Mouse (Mus musculus) C2C12 (cell line): Measurements from ENCODE around the gene Hist1h3i. TPM values are rescaled to one million over a fixed set of nuclear protein-coding genes. Genes with fewer than 3 reads are reported as not detected.
"Not testable (repeated sequence)": the region's sequence is repeated elsewhere in the genome, so short reads cannot be mapped to it uniquely, and the experiment has no call there.

Experiments used
- H3K27me3 ChIP-seq: one replicate; pipeline ENCODE4 v1.6.1; 2011; ENCODE audit not compliant: control insufficient read depth, insufficient read depth, insufficient read length
- H3K36me3 ChIP-seq: one replicate; pipeline ENCODE4 v1.6.1; 2011; ENCODE audit not compliant: control insufficient read depth, insufficient read depth
- H3K4me3 ChIP-seq: one replicate; pipeline ENCODE4 v1.5.1; 2011; ENCODE audit warnings: mild to moderate bottlenecking, control low read depth; ENCODE audit not compliant: poor library complexity, insufficient read depth, severe bottlenecking
- H3K79me2 ChIP-seq: one replicate; pipeline ENCODE4 v1.6.1; 2011; ENCODE audit not compliant: control insufficient read depth, insufficient read depth
- H3K79me3 ChIP-seq: one replicate; pipeline ENCODE4 v1.6.1; 2011; ENCODE audit warnings: low read depth, control low read depth
- H3ac ChIP-seq: one replicate; pipeline ENCODE3; 2011; ENCODE audit warnings: low read depth; ENCODE audit not compliant: control insufficient read depth, insufficient read length
- CEBPB ChIP-seq: IDR thresholded peaks from one replicate; pipeline ENCODE4 v1.6.1; 2011; ENCODE audit warnings: low read depth, mild to moderate bottlenecking, control low read depth, moderate library complexity
- CTCF ChIP-seq: IDR thresholded peaks from one replicate; pipeline ENCODE4 v1.5.1; 2011; ENCODE audit not compliant: control insufficient read depth, insufficient read depth, insufficient read length
- FOSL1 ChIP-seq: IDR thresholded peaks from one replicate; pipeline ENCODE4 v1.8.0; 2011; ENCODE audit warnings: mild to moderate bottlenecking, low read length; ENCODE audit not compliant: poor library complexity, insufficient read depth, severe bottlenecking
- MAX ChIP-seq: IDR thresholded peaks from one replicate; pipeline ENCODE4 v1.6.1; 2011; ENCODE audit warnings: mild to moderate bottlenecking, control low read depth
- MYOD1 ChIP-seq: IDR thresholded peaks from one replicate; pipeline ENCODE4 v1.6.1; 2011; ENCODE audit warnings: low read depth; ENCODE audit not compliant: control insufficient read depth, insufficient read length
- MYOG ChIP-seq: IDR thresholded peaks from one replicate; pipeline ENCODE4 v1.6.1; 2011; ENCODE audit not compliant: control insufficient read depth, insufficient read length; ENCODE audit errors: extremely low read depth
- USF1 ChIP-seq: IDR thresholded peaks from one replicate; pipeline ENCODE4 v1.6.1; 2011; ENCODE audit warnings: low read depth, mild to moderate bottlenecking, control low read depth, moderate library complexity
- microRNA-seq: library from miRNA; unstranded; fragments of <30 nt; microRNA quantifications from one replicate; pipeline ENCODE4, GENCODE M21; 2019; ENCODE audit warnings: borderline microRNAs expressed
- polyA plus RNA-seq: library from polyadenylated mRNA; unstranded; fragments of >200 nt; fragmentation: generic; extraction: Trizol; gene quantifications from one replicate; pipeline ENCODE4 v1.2.1, GENCODE M21; 2012; ENCODE audit warnings: missing spikeins

Hist1h3i gene
- polyA plus RNA-seq, 1 experiment = 9.4 TPM

DNA sequence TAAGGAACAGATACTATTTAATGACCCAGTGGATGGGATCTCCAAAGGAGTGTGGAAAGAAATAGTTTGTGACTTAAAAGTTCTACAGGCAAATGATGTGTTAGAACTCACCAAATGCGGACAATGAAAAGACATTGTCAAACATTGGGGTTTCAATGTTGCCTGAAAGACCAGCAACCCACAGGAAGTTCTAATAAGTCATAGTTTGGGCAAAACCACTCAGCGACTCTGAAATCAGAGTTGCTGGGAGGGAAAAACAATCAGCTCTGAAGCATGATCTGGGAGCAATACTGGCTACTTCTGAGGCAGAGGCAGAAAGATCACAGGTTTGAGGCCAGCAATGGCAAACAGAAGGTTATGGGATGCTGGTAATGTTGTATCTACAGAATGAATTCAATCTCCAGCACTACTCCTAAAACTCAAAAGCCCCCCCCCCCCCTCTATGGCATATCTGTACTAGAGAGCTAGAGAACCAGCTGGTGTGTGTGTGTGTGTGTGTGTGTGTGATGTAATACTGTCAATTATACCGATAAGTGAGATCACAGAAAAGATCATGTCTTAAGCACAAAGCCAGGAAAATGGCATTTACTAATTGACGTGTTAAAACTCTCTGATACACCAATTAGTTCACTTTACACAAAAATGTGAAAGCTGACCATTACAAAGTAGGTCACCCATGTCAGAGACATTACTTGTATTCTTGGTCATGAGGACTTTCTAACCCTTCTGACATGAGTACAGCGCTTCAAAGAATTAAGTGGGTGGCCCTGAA is 33.6 kb downstream of the Hist1h3i start:
- H3K79me3 ChIP-seq = peaks cover 9% of the 10 kb centered on the region
- peaks cover 28% of the 10 kb centered on the region for H3K79me2 ChIP-seq
- H3ac ChIP-seq = peak overlapping the region; percentile 82
- TF ChIP-seq FOSL1 = no peak
- no peak for TF ChIP-seq MYOG
- TF ChIP-seq USF1 = no peak
- no peak for TF ChIP-seq MYOD1
- TF ChIP-seq CEBPB = no peak
- no peak for TF ChIP-seq MAX
- TF ChIP-seq CTCF = no peak
- no peaks in the 10 kb centered on the region for H3K27me3 ChIP-seq
- peak overlapping the region; percentile 31 for H3K4me3 ChIP-seq
- peaks cover 3% of the 10 kb centered on the region for H3K36me3 ChIP-seq

DNA sequence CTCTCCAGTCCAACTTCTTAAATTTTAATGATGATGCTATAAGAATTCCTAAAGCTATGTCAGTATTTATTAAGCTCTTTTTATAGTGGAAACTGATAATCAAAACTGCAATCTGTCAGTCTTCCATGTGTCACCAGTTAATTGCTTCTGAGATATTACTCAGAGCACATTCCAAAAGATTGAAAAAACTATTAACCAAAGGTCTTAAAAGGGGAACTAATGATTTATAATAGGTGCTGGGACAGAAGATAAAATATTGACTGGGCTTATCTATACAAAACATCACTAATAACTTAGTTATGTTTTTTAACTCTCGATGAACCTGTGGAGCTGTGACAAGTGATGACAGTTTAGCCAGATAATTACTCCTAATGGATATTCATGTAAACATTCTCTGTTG is 38.2 kb downstream of the Hist1h3i start:
- peaks cover 9% of the 10 kb centered on the region for H3K79me3 ChIP-seq
- H3ac ChIP-seq = no peak overlapping the region
- peaks cover 3% of the 10 kb centered on the region for H3K36me3 ChIP-seq
- peaks cover 28% of the 10 kb centered on the region for H3K79me2 ChIP-seq
- no peak for TF ChIP-seq CTCF
- TF ChIP-seq MYOD1 = no peak
- TF ChIP-seq USF1 = no peak
- TF ChIP-seq CEBPB = no peak
- no peak for TF ChIP-seq FOSL1
- TF ChIP-seq MYOG = no peak
- TF ChIP-seq MAX = no peak
- no peaks in the 10 kb centered on the region for H3K27me3 ChIP-seq
- H3K4me3 ChIP-seq = no peak overlapping the region

DNA sequence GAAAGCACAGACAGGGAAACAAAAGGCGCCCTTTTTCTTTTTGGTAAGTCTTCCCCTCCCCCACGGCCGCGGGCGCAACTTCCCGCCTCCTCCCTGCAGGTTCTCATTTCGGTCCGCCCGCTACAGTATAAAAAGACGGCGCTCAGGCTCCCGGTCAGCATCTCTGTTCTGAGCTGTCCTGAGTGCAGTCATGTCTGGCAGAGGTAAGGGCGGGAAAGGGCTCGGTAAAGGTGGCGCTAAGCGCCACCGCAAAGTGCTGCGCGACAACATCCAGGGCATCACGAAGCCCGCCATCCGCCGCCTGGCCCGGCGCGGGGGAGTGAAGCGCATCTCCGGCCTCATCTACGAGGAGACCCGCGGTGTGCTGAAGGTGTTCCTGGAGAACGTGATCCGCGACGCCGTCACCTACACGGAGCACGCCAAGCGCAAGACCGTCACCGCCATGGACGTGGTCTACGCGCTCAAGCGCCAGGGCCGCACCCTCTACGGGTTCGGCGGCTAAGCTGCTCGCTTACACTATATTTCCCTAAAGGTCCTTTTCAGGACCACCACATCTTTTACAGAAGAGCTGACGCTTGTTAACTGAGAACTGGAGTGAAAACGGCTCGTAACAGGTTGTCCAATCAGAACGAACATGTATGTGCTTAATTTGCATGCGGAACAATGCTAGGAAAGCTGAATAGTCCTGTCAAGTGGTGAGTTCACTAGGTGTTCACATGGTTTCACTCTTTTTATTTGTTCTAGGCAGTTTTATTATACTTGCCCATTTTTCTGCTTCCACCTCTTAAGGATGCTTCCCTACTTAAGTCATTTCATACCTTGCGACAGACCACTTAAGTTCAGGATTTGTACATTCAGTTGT is 48.0 kb downstream of the Hist1h3i start, which contains the start of gene Hist1h4j:
Gene Hist1h4j (plus strand): TSS at position 159 of the 862 bp plus-strand sequence.
- H3K36me3 ChIP-seq, H3K27me3 ChIP-seq, H3K79me2 ChIP-seq, H3K79me3 ChIP-seq: not testable (repeated sequence)
- Histone ChIP-seq H3ac (peak within 1 kb of the TSS; percentile 28), H3K4me3 (peak within 1 kb of the TSS; percentile 29)

DNA sequence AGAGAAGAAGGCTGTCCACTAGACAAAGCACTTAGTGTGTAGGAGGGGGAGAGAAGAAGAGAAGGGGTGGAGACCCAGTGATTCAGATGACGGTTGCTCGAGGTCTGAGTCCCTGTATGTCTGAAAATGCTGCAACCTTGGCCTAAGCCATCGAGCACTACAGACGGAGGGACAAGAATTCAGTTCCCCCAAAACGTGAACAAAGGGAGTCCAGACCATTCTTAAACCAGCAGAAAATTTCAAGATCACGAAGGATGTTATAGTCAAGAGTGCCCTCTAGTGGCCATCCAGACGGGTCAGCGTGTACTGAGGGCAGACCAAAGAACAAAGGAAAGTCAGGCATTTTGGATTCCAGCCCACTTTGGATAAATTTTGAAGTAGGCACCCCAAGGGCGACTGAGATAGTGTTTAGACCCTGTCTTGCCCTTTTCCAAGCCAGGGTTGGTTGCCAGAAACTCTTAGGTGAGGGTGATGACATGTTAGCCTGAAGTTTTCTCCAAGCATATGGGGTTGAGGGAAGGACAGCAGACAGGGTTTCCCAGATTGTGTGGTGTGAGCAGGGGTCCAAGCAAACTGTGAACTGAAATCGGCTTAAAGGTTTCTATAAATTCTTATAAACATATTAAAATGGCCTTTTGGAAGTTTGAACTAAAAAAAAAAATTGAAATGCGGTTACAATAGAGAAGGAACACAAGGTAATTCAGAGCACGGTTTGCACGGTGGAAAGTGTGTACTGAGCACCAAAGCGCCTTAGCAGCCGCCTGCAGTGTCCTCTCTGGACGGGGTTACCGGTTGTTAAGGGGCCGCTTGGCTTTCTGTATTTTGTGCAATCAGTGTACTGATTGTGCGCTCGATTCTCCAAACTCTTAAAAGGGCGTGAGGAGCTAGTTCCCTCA is 48.9 kb downstream of the Hist1h3i start:
- Histone ChIP-seq H3ac (peak overlapping the region; percentile 28), H3K79me2 (no peaks in the 10 kb centered on the region), H3K27me3 (no peaks in the 10 kb centered on the region), H3K36me3 (no peaks in the 10 kb centered on the region), H3K4me3 (peak overlapping the region; percentile 11), H3K79me3 (no peaks in the 10 kb centered on the region)
- TF ChIP-seq USF1 (no peak), CEBPB (no peak), MYOG (no peak), MYOD1 (no peak), FOSL1 (no peak), MAX (peak; percentile 65), CTCF (peak; percentile 51)

DNA sequence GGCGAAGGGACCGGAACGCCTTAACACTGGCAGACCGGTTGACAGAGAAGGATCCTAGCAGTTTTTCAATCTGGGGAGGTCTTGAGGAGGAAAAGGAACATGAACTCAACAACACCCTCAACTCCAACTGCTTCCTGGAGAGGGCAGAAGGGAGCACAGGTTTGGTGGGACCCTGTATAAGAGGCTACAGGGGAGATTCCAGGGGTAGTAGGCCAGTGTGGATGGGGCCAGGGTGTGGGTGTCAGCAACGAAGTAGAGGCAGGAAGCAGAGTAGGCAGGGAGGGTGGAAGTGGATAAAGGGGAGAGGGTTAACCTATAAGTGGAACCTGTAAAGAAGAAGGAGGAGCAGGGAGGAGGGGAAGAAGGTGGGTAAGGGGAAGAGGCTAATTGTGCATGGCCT is 49.7 kb downstream of the Hist1h3i start:
- no peaks in the 10 kb centered on the region for H3K79me2 ChIP-seq
- no peaks in the 10 kb centered on the region for H3K79me3 ChIP-seq
- TF ChIP-seq MAX = no peak
- no peak for TF ChIP-seq FOSL1
- TF ChIP-seq MYOD1 = no peak
- no peak for TF ChIP-seq USF1
- no peak for TF ChIP-seq CTCF
- no peak for TF ChIP-seq CEBPB
- no peak for TF ChIP-seq MYOG
- H3ac ChIP-seq = peak overlapping the region; percentile 32
- no peak overlapping the region for H3K4me3 ChIP-seq
- no peaks in the 10 kb centered on the region for H3K36me3 ChIP-seq
- H3K27me3 ChIP-seq = no peaks in the 10 kb centered on the region

Small RNA genes lying within 50 kb of the gene (microRNA-seq; reads per million reads assigned to microRNA genes)
- gene Gm19658 = not detected
- not detected for gene Gm44346
- gene Gm44454 = not detected
- not detected for gene Gm44466

Other genes with a start within 250 kb of the Hist1h3i start
- 0.02 TPM for gene Olfr1366, start 240.6 kb downstream of the Hist1h3i start, polyA plus RNA-seq
- not detected for gene Olfr1535, start 223.5 kb downstream of the Hist1h3i start, polyA plus RNA-seq
- not detected for gene Olfr1364, start 201.6 kb downstream of the Hist1h3i start, polyA plus RNA-seq
- not detected for gene Olfr1362, start 169.3 kb downstream of the Hist1h3i start, polyA plus RNA-seq
- gene Olfr11, start 140.9 kb downstream of the Hist1h3i start, polyA plus RNA-seq = 0.01 TPM
- gene Olfr1361, start 120.0 kb downstream of the Hist1h3i start, polyA plus RNA-seq = not detected
- gene Olfr1360, start 106.0 kb downstream of the Hist1h3i start, polyA plus RNA-seq = not detected
- not detected for gene Olfr1359, start 85.3 kb downstream of the Hist1h3i start, polyA plus RNA-seq
- gene Hist1h2bl, start 67.2 kb downstream of the Hist1h3i start, polyA plus RNA-seq = 9.1 TPM
- gene Hist1h2ai, start 66.9 kb downstream of the Hist1h3i start, polyA plus RNA-seq = 15.6 TPM
- 15.6 TPM for gene Hist1h3h, start 65.7 kb downstream of the Hist1h3i start, polyA plus RNA-seq
- gene Hist1h2bm, start 61.3 kb downstream of the Hist1h3i start, polyA plus RNA-seq = 3.4 TPM
- gene Hist1h4j, start 48.3 kb downstream of the Hist1h3i start, polyA plus RNA-seq = 2.9 TPM
- 10.3 TPM for gene Hist1h4k, start 32.9 kb downstream of the Hist1h3i start, polyA plus RNA-seq
- gene Hist1h2ak, start 29.5 kb downstream of the Hist1h3i start, polyA plus RNA-seq = 5.9 TPM
- 3.8 TPM for gene Hist1h2bn, start 29.2 kb downstream of the Hist1h3i start, polyA plus RNA-seq
- 1.6 TPM for gene Hist1h1b, start 2.7 kb downstream of the Hist1h3i start, polyA plus RNA-seq
- gene Hist1h2an, start 3.8 kb upstream of the Hist1h3i start, polyA plus RNA-seq = 18.1 TPM
- 2.6 TPM for gene Hist1h2bp, start 4.1 kb upstream of the Hist1h3i start, polyA plus RNA-seq
- gene Hist1h2bq, start 26.8 kb upstream of the Hist1h3i start, polyA plus RNA-seq = 20.3 TPM
- gene Hist1h2ao, start 27.1 kb upstream of the Hist1h3i start, polyA plus RNA-seq = not detected
- gene Hist1h4m, start 28.4 kb upstream of the Hist1h3i start, polyA plus RNA-seq = not detected
- 17.3 TPM for gene Hist1h4n, start 48.8 kb upstream of the Hist1h3i start, polyA plus RNA-seq
- 2,018 TPM for gene Hist1h2ap, start 50.1 kb upstream of the Hist1h3i start, polyA plus RNA-seq
- 19.7 TPM for gene Hist1h2br, start 50.4 kb upstream of the Hist1h3i start, polyA plus RNA-seq
- 1.4 TPM for gene Zfp184, start 161.7 kb upstream of the Hist1h3i start, polyA plus RNA-seq
- gene Pom121l2, start 197.8 kb upstream of the Hist1h3i start, polyA plus RNA-seq = not detected
- 1.1 TPM for gene Prss16, start 226.4 kb upstream of the Hist1h3i start, polyA plus RNA-seq